Mouse (Mus musculus): ENCODE measurements at regions not wholly inside any gene's neighbourhood (a gene's known extent, or its start where the extent isn't known, plus 50 kb on each side); places are given as distances from the start of the nearest gene placed in this dataset.

DNA sequence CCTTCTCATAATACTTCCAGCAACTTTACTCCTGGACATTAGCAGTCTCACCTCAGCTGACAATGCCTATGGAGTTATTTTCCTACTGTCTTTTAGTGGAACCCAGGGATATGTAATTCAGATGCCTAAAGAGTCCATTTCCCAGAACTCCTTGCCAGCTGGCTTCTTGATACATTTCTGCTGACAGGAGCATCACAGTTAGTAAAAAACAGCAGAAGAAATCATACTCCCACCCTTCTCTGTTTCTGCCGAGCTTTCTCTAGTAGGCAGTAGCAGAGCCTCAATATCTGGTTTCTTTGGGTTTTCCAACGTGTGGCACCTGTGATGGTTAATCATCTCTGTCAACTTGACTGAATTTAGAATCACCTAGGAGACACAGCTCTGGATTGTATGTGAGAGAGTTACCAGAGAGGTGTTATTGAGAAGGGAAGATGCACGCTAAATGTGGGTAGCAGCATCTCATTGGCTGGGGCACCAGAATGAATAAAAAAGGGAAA, 269.1 kb upstream of the Ncam1 start:
- Histone ChIP-seq H3K9ac (no peak overlapping the region), H3K36me3 (no peaks in the 10 kb centered on the region), H3K27me3 (no peaks in the 10 kb centered on the region), H3K4me3 (no peak overlapping the region), H3K9me3 (no peaks in the 10 kb centered on the region), H3K27ac (no peak overlapping the region), H3K4me1 (no peaks in the 10 kb centered on the region), H3K4me2 (no peak overlapping the region)
- 79% methylated on average over 3 of the region's 3 CpGs for WGBS
- no peak for ATAC-seq (ENCODE audit: insufficient number of reproducible peaks, insufficient read depth, low FRiP score, low TSS enrichment, low read depth)

DNA sequence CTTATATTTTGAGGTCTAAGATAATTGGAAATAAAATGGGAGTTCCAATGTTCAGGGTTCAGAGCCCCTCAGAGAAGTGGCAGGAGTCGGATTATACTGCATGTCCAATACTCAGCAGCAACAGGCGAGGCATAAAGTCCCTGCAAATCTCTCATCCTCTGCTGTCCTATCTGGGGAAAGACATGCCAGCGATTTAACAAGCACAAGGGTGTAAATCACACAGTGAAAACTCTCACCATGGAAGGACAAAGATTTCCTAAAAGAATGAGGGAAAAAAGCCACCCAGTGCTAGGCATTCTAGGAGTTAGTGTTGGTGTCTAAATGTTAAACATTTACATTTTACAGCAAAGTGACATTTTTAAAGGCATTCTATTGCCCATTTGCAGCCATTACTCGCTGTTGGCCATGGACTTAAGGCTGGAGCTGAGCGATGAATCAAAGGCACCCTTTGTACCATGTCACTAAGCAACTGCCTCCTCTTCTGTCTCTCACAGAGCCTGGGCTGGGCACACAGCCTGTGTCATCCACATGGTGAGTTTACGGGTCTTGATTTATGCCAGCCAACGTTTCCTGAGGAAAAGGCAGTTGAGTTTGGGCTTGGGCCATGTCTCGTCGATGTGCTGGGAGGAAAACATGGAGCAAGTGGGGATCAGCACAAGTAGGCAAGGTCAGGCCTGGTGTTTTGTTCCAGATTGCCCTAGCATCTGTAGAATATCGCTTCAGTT, 265.9 kb upstream of the Ncam1 start:
- no peak overlapping the region for H3K27ac ChIP-seq
- no peak overlapping the region for H3K4me2 ChIP-seq
- no peak overlapping the region for H3K4me3 ChIP-seq
- no peaks in the 10 kb centered on the region for H3K36me3 ChIP-seq
- H3K27me3 ChIP-seq = no peaks in the 10 kb centered on the region
- 87% methylated on average over 10 of the region's 10 CpGs for WGBS
- no peaks in the 10 kb centered on the region for H3K9me3 ChIP-seq
- ATAC-seq (ENCODE audit: insufficient number of reproducible peaks, insufficient read depth, low FRiP score, low TSS enrichment, low read depth) = no peak
- H3K9ac ChIP-seq = no peak overlapping the region
- H3K4me1 ChIP-seq = no peaks in the 10 kb centered on the region

DNA sequence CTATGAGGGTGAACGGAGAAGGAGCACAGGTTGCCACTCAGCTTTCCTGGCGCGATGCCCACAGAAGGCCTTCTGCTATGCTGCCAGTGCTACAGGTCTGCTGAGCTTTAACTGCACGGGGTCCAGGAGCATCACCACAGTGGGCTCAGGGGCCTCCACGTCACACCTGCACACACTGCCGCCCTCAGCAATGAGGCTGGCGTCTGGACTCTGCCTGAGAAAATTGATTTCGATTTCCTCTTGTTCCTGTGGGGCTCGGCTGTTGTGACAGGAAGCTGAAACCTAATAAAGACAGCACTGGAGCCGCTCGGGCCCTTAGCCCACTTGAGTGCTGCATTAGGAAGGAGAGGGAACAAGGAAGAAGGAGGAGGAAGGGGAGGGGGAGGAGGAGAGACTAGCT, 239.5 kb upstream of the Ncam1 start:
- Histone ChIP-seq H3K4me2 (no peak overlapping the region), H3K27me3 (no peaks in the 10 kb centered on the region), H3K27ac (no peak overlapping the region), H3K9me3 (no peaks in the 10 kb centered on the region), H3K36me3 (no peaks in the 10 kb centered on the region), H3K4me3 (no peak overlapping the region), H3K9ac (no peak overlapping the region), H3K4me1 (peaks cover 7% of the 10 kb centered on the region; the same call in 1 of the 2 replicates)
- ATAC-seq (ENCODE audit: insufficient number of reproducible peaks, insufficient read depth, low FRiP score, low TSS enrichment, low read depth) = 0 out of 2 replicates have a peak, but pooled peaks have one; percentile 32
- WGBS = 39% methylated on average over 11 of the region's 11 CpGs

DNA sequence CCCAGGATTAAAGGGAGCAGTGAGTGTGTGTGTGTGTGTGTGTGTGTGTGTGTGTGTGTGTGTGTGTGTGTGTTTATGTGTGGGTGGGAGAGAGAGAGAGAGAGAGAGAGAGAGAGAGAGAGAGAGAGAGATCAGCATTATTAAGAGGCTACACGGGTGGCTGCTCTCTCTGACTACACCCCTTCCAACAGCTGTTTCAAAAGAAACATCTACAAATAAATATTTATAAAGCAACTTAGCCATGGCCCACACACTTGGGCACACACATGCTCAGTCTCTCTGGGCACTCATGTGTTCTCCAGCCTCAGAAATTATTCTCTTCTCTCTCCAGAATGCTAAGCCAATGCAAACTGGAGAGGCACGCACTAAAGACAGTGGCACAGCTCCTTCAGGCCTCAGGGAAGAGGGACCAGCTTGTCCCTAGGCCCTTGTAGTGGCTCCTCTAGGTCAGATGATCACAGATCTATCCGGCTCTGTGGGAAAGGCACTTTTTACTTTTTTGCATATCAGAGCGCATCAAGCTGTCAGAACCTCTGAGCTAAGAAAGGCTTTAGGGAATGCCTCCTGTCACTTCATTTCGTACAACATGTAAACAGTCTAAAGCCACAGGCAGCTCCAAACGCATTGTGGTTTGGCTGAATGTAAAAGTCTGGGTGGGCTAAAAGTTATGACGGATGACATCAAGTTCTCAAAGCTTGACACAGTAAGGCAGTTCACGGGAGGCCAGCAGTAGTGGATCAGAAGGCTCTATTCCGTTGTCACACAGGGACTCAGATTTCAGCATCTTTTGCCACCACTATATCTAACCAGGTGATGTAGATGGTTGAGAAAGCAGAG, 233.8 kb upstream of the Ncam1 start:
- H3K9me3 ChIP-seq = no peaks in the 10 kb centered on the region
- H3K27me3 ChIP-seq = 0 out of 2 replicates have a peak, but pooled peaks cover 3% of the 10 kb centered on the region
- no peak overlapping the region for H3K27ac ChIP-seq
- peaks cover 18% of the 10 kb centered on the region for H3K4me1 ChIP-seq
- no peak for ATAC-seq (ENCODE audit: insufficient number of reproducible peaks, insufficient read depth, low FRiP score, low TSS enrichment, low read depth)
- H3K4me2 ChIP-seq = no peak overlapping the region
- H3K4me3 ChIP-seq = no peak overlapping the region
- no peak overlapping the region for H3K9ac ChIP-seq
- H3K36me3 ChIP-seq = no peaks in the 10 kb centered on the region
- 41% methylated on average over 9 of the region's 9 CpGs for WGBS

DNA sequence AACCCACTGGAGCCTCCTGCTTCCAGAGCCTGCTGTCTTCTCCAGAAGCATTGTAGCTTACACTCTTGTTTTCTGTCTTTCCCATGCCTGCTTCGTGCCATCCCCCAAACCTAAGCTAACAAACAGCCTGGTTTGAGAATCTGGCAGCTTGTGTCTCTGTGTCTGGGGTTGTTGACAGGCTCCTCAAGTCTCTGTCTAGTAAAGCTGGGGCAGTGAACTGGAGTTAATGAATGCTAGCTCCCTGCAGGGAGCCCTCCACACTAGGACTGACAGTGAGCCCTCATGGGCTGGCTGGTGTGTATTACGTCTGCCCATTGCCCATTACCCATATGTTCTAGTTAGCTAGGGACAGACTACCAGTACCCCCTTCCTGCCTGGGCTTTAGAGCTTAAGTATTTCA, 232.6 kb upstream of the Ncam1 start:
- Histone ChIP-seq H3K4me1 (peaks cover 18% of the 10 kb centered on the region), H3K27me3 (0 out of 2 replicates have a peak, but pooled peaks cover 3% of the 10 kb centered on the region), H3K36me3 (no peaks in the 10 kb centered on the region), H3K4me3 (no peak overlapping the region), H3K4me2 (no peak overlapping the region), H3K9ac (no peak overlapping the region), H3K9me3 (no peaks in the 10 kb centered on the region), H3K27ac (no peak overlapping the region)
- ATAC-seq (ENCODE audit: insufficient number of reproducible peaks, insufficient read depth, low FRiP score, low TSS enrichment, low read depth) = no peak
- WGBS = 35% methylated on average over 2 of the region's 2 CpGs

DNA sequence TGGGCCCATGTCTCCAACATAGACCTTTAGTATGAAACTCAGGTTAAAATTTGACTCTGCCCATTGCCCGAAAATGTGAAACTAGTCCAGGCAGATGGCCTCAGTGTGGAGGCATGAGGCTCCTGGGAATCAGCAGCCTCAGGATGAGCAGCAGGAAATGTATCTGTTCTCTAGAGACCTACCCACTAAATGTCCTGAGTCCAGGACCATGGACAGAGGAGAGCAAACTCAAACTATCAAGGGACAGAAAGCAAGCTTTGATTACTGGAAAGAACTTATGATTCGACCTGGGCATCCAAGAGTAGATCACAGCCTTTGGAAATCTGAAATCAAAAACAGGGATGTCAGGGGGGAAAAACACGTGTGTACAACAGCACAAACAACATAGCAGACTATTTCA, 230.3 kb upstream of the Ncam1 start:
- H3K27me3 ChIP-seq = 0 out of 2 replicates have a peak, but pooled peaks cover 3% of the 10 kb centered on the region
- H3K4me3 ChIP-seq = no peak overlapping the region
- no peak for ATAC-seq (ENCODE audit: insufficient number of reproducible peaks, insufficient read depth, low FRiP score, low TSS enrichment, low read depth)
- H3K27ac ChIP-seq = no peak overlapping the region
- no peak overlapping the region for H3K4me2 ChIP-seq
- H3K9ac ChIP-seq = no peak overlapping the region
- H3K36me3 ChIP-seq = no peaks in the 10 kb centered on the region
- WGBS = 47% methylated on average over 3 of the region's 3 CpGs
- H3K4me1 ChIP-seq = peaks cover 18% of the 10 kb centered on the region
- H3K9me3 ChIP-seq = no peaks in the 10 kb centered on the region

DNA sequence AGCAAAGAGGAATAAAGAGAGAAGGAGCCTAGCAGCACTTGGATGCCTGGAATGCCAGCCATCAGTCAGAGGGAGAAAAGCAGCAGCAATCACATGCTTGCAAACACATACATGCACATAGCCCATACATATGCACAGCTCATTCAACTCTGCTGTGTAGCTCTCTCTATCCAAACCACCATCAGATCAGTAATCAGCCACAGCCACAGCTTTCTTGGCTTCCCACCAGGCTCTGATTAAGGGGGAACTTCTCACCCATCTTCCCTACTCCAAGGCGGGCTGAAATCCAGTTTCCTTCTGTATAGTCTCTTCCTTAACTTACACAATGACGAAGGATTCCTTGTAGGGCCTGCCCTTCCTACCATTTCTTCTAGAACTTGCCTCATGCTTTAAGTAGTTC, 229.8 kb upstream of the Ncam1 start:
- Histone ChIP-seq H3K36me3 (no peaks in the 10 kb centered on the region), H3K27ac (no peak overlapping the region), H3K27me3 (0 out of 2 replicates have a peak, but pooled peaks cover 3% of the 10 kb centered on the region), H3K4me2 (no peak overlapping the region), H3K4me3 (no peak overlapping the region), H3K9ac (no peak overlapping the region), H3K4me1 (peaks cover 18% of the 10 kb centered on the region), H3K9me3 (no peaks in the 10 kb centered on the region)
- ATAC-seq (ENCODE audit: insufficient number of reproducible peaks, insufficient read depth, low FRiP score, low TSS enrichment, low read depth) = no peak
- 75% methylated on average over 2 of the region's 2 CpGs for WGBS

DNA sequence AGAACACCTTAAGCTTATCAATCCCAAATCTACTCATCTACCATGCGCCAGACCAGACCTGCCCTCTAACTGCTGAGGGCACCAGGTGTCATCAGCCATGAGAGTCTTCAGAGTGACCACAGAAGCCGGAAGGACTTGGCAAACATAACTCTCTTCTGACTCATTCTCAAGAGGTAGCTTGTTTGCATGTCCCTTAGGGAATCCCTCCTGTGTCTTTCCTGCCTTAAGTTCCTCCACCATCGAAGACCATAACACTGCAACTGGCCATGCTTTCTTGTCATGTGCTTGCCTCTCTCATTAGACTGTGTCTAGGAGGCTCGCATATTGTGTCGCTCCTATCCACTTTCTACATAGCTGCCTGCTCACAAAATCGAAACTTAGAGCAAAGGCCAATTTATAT, 226.1 kb upstream of the Ncam1 start:
- Histone ChIP-seq H3K4me2 (no peak overlapping the region), H3K4me1 (no peaks in the 10 kb centered on the region), H3K9me3 (no peaks in the 10 kb centered on the region), H3K4me3 (no peak overlapping the region), H3K27ac (no peak overlapping the region), H3K9ac (no peak overlapping the region), H3K27me3 (0 out of 2 replicates have a peak, but pooled peaks cover 3% of the 10 kb centered on the region), H3K36me3 (no peaks in the 10 kb centered on the region)
- ATAC-seq (ENCODE audit: insufficient number of reproducible peaks, insufficient read depth, low FRiP score, low TSS enrichment, low read depth) = no peak
- 85% methylated on average over 6 of the region's 6 CpGs for WGBS

DNA sequence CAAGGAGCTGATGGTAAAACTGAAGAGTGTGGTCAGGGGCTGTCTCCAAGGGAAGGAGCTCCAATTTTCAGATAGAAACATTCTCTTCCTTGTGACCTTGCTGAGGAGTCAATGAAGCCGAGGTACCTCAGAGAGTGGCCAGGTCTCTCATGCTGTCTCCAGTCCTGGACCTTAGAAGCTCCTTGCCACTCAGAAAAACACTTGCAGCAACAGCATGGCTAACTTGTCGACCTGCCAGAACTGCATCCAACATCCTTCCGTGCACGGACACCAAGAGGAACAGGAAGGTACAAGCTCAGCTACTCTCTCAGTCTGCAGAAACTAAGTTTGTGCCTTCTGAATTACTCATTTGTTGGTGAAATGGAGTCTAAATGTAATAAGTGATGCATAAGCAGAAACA, 214.9 kb upstream of the Ncam1 start:
- H3K36me3 ChIP-seq = no peaks in the 10 kb centered on the region
- H3K9me3 ChIP-seq = no peaks in the 10 kb centered on the region
- H3K9ac ChIP-seq = no peak overlapping the region
- H3K4me3 ChIP-seq = no peak overlapping the region
- no peak overlapping the region for H3K27ac ChIP-seq
- H3K4me1 ChIP-seq = 0 out of 2 replicates have a peak, but pooled peaks cover 5% of the 10 kb centered on the region
- 82% methylated on average over 4 of the region's 4 CpGs for WGBS
- no peaks in the 10 kb centered on the region; the same call in 1 of the 2 replicates for H3K27me3 ChIP-seq
- no peak for ATAC-seq (ENCODE audit: insufficient number of reproducible peaks, insufficient read depth, low FRiP score, low TSS enrichment, low read depth)
- H3K4me2 ChIP-seq = no peak overlapping the region

DNA sequence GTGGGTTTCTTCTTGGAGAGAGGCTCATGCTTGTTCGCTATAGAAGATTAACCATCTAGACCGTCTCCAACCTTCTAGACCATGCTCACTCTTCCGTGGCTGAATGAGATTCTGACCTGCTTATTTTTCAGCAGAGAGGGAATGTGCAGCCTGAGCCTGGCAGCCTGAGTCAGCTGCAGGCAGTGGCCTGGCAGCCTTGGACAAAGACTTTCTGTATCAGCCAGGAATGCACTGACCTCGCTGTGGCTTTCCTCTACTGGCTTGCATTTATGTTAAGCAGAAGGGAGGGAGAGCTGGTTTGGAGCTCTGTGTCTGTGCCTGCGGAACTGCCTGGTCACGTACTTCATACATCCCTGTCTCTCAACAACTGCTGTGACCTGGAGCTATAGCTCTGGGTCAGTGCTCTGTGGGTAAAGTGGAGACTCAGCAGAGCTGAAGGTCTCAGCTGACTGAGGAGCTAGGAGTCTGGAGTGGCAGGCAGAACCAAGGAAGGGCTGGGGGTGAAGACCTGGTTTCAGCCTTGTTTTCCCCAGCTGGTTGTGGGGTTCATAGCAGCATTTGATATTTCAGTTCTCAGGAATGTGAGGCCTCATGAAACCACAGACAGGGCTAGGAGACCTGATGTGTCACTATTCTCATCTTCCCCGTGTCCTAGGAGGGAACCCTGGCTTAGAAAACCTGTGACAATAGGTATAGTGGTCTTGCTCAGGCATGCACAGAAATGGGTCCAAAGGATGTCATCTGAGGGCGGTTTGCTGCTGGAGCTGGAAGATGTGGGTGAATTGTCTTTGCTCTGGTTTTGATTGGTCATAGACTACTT, 207.2 kb upstream of the Ncam1 start:
- Histone ChIP-seq H3K4me2 (no peak overlapping the region), H3K9me3 (no peaks in the 10 kb centered on the region), H3K4me3 (no peak overlapping the region), H3K27me3 (no peaks in the 10 kb centered on the region), H3K4me1 (peaks cover 11% of the 10 kb centered on the region), H3K36me3 (no peaks in the 10 kb centered on the region), H3K9ac (no peak overlapping the region), H3K27ac (peak overlapping the region; percentile 24; the same call in 1 of the 2 replicates)
- 41% methylated on average over 8 of the region's 8 CpGs for WGBS
- ATAC-seq (ENCODE audit: insufficient number of reproducible peaks, insufficient read depth, low FRiP score, low TSS enrichment, low read depth) = 0 out of 2 replicates have a peak, but pooled peaks have one; percentile 62

DNA sequence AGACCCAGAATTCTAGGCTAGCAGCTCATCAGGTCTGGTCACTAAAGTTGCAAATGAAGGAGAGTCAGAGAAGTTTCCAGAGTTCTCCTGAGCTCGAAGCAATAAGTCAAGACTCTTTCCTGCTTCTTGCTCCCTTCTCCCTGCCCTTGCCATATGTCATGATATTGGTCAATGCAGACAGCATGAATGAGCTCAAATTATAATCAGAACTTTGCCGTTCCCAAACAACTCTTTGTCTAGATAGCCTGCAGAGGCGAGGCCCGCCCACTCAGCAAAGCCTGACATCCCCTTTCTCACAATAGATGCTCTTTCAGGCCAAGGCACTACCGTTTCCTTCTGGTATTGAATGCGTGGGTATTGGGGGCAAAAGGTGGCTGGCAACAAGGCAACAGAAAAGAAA, 204.0 kb upstream of the Ncam1 start:
- Histone ChIP-seq H3K36me3 (no peaks in the 10 kb centered on the region), H3K9ac (no peak overlapping the region), H3K4me2 (no peak overlapping the region), H3K4me3 (no peak overlapping the region), H3K4me1 (peaks cover 18% of the 10 kb centered on the region), H3K27ac (no peak overlapping the region), H3K9me3 (no peaks in the 10 kb centered on the region), H3K27me3 (no peaks in the 10 kb centered on the region)
- ATAC-seq (ENCODE audit: insufficient number of reproducible peaks, insufficient read depth, low FRiP score, low TSS enrichment, low read depth) = no peak
- whole genome bisulfite sequencing = 72% methylated on average over 6 of the region's 6 CpGs
